Mouse (Mus musculus): ENCODE measurements around the gene Fam163a. TPM values are rescaled to one million over a fixed set of nuclear protein-coding genes. Genes with fewer than 3 reads are reported as not detected.

Gene Fam163a
- polyA plus RNA-seq, 1 experiment from 2014 or later: 2.6 TPM

DNA sequence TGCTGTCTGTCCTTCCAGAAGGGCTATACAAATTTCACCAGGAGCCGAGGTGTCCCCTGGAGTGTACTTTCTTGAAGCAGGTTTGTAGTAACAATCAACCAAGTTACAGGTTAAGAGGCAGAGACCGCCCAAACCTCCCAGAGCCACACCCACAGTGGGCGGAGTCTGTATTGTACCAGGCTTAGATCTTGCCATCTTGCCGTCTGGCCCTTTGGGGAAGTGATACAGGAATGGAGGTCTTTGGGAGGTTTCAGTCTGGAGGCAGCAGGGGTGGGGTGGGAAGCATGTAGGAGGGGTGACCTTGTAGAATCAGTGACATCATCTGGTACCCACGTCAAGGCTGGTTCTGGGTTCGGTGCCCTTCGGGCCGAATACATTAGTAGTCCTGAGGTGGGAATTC lies 115.3 kb downstream of the Fam163a start:
- H3K4me1 ChIP-seq (replicated peaks; ENCODE audit: control insufficient read depth, insufficient read depth, low read length): 0 out of 2 replicates have a peak, but pooled peaks cover 2% of the 10 kb centered on the region
- H3K4me3 ChIP-seq (ENCODE audit: low read depth, low read length): no peak overlapping the region
- no peak overlapping the region for H3K9ac ChIP-seq (ENCODE audit: low read length)
- H3K4me2 ChIP-seq (ENCODE audit: low read depth, low read length, severe bottlenecking): no peak overlapping the region
- 63% methylated on average over 8 of the region's 8 CpGs for WGBS
- no peaks in the 10 kb centered on the region for H3K9me3 ChIP-seq (ENCODE audit: control insufficient read depth, low read length)
- H3K27ac ChIP-seq (ENCODE audit: low read depth, low read length): no peak overlapping the region
- H3K27me3 ChIP-seq (ENCODE audit: control insufficient read depth, insufficient read depth, low read length): no peaks in the 10 kb centered on the region
- H3K36me3 ChIP-seq (ENCODE audit: control insufficient read depth, insufficient read depth, low read length): no peaks in the 10 kb centered on the region
- ATAC-seq (replicated peaks; ENCODE audit: low FRiP score) (peak; percentile 62), DNase-seq (ENCODE audit: low spot score) (no peak)

DNA sequence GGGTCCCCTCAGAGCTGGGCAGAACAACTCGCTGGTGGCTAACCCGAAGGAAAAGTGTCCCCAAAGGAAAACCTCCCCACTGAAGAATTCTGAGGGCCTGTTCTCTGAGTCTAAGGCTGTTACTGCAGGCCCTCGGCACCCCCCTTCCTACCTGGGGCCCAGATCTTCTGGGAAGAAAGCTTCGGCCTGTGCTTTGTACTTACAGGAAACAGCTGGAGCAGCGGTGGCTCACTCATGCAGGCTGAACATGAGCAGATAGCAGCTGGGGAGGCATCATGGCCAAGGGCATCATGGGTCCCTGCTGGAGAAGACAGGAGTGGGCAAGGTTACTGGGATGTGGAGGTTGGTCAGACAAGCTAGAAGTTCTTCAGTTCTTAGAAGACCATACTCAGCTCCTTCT lies 117.2 kb downstream of the Fam163a start:
- no peak overlapping the region for H3K9ac ChIP-seq (ENCODE audit: low read length)
- no peaks in the 10 kb centered on the region for H3K9me3 ChIP-seq (ENCODE audit: control insufficient read depth, low read length)
- H3K4me2 ChIP-seq (ENCODE audit: low read depth, low read length, severe bottlenecking): no peak overlapping the region
- ATAC-seq (replicated peaks; ENCODE audit: low FRiP score): no peak
- H3K27me3 ChIP-seq (ENCODE audit: control insufficient read depth, insufficient read depth, low read length): no peaks in the 10 kb centered on the region
- H3K4me3 ChIP-seq (ENCODE audit: low read depth, low read length): no peak overlapping the region
- 86% methylated on average over 5 of the region's 5 CpGs for WGBS
- no peaks in the 10 kb centered on the region for H3K36me3 ChIP-seq (ENCODE audit: control insufficient read depth, insufficient read depth, low read length)
- no peak overlapping the region for H3K27ac ChIP-seq (ENCODE audit: low read depth, low read length)
- DNase-seq (ENCODE audit: low spot score): no peak
- H3K4me1 ChIP-seq (replicated peaks; ENCODE audit: control insufficient read depth, insufficient read depth, low read length): 0 out of 2 replicates have a peak, but pooled peaks cover 2% of the 10 kb centered on the region

DNA sequence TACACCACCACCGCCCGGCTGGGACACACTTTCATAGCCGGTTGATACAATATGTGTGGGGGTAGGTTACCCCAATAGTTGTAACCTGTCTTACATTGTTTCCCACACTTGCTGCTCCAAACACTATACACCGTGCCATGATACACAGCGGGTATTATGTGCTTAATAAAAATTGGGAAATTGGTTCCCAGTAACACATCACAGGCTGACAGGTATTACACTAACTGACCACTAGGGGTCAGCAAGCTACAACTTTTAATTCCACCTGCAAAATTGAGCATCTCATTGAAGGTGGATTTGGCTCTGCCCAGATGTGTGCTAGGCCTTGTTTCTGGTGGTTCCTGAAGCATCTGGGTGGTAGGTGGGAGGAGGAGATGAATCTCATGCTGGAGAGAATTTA lies 119.1 kb downstream of the Fam163a start:
- Histone ChIP-seq H3K36me3 (ENCODE audit: control insufficient read depth, insufficient read depth, low read length) (no peaks in the 10 kb centered on the region), H3K4me3 (ENCODE audit: low read depth, low read length) (no peak overlapping the region), H3K4me2 (ENCODE audit: low read depth, low read length, severe bottlenecking) (no peak overlapping the region), H3K9ac (ENCODE audit: low read length) (no peak overlapping the region), H3K9me3 (ENCODE audit: control insufficient read depth, low read length) (no peaks in the 10 kb centered on the region), H3K4me1 (replicated peaks; ENCODE audit: control insufficient read depth, insufficient read depth, low read length) (0 out of 2 replicates have a peak, but pooled peaks cover 2% of the 10 kb centered on the region), H3K27me3 (ENCODE audit: control insufficient read depth, insufficient read depth, low read length) (no peaks in the 10 kb centered on the region), H3K27ac (ENCODE audit: low read depth, low read length) (no peak overlapping the region)
- ATAC-seq (replicated peaks; ENCODE audit: low FRiP score) (0 out of 2 replicates have a peak, but pooled peaks have one; percentile 34), DNase-seq (ENCODE audit: low spot score) (peak; percentile 62)
- 65% methylated on average over 5 of the region's 5 CpGs for WGBS

DNA sequence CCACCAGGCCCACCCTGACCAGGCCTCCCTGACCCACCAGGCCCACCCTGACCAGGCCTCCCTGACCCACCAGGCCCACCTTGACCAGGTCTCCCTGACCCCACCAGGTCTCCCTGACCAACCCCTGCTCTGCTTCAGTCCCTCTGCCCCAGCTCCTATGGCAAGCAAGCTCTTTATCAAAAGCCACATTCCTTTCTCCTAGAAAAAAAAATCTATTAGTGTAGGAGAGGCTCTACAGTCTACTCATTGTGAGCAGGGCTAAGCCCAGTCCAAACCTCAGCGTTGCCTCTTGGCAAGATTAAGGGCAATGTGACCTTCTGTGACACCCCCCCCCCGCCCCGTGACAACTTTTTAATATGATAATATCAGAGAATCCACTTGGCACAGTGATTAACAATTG lies 120.2 kb downstream of the Fam163a start:
- no peaks in the 10 kb centered on the region for H3K9me3 ChIP-seq (ENCODE audit: control insufficient read depth, low read length)
- H3K4me1 ChIP-seq (replicated peaks; ENCODE audit: control insufficient read depth, insufficient read depth, low read length): no peaks in the 10 kb centered on the region
- no peak for DNase-seq (ENCODE audit: low spot score)
- no peak for ATAC-seq (replicated peaks; ENCODE audit: low FRiP score)
- no peaks in the 10 kb centered on the region for H3K36me3 ChIP-seq (ENCODE audit: control insufficient read depth, insufficient read depth, low read length)
- H3K27ac ChIP-seq (ENCODE audit: low read depth, low read length): no peak overlapping the region
- 58% methylated on average over 3 of the region's 3 CpGs for WGBS
- H3K9ac ChIP-seq (ENCODE audit: low read length): no peak overlapping the region
- H3K27me3 ChIP-seq (ENCODE audit: control insufficient read depth, insufficient read depth, low read length): no peaks in the 10 kb centered on the region
- H3K4me3 ChIP-seq (ENCODE audit: low read depth, low read length): no peak overlapping the region
- H3K4me2 ChIP-seq (ENCODE audit: low read depth, low read length, severe bottlenecking): no peak overlapping the region

DNA sequence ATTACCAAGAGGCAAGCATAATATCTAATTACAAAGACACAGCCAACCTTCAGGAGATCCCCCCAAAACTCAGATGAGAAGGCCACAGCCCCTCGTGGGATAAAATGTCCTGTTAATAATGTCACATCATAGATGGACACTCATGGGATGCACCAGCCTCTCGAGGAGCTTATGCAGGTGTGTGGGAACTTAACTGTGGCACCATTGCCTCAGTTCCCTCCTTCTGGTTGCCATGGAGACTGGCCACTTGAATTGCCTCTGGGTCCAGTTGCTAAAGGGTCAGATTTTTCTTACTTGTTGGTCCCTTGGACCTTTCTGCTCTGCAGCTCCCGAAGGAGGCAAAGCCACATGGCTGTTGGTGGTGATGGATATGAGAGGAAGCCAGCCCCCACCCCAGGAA lies 127.2 kb downstream of the Fam163a start:
- WGBS: 69% methylated on average over 3 of the region's 3 CpGs
- Histone ChIP-seq H3K9ac (ENCODE audit: low read length) (no peak overlapping the region), H3K4me2 (ENCODE audit: low read depth, low read length, severe bottlenecking) (no peak overlapping the region), H3K9me3 (ENCODE audit: control insufficient read depth, low read length) (no peaks in the 10 kb centered on the region), H3K4me1 (replicated peaks; ENCODE audit: control insufficient read depth, insufficient read depth, low read length) (no peaks in the 10 kb centered on the region), H3K36me3 (ENCODE audit: control insufficient read depth, insufficient read depth, low read length) (no peaks in the 10 kb centered on the region), H3K27ac (ENCODE audit: low read depth, low read length) (no peak overlapping the region), H3K27me3 (ENCODE audit: control insufficient read depth, insufficient read depth, low read length) (no peaks in the 10 kb centered on the region), H3K4me3 (ENCODE audit: low read depth, low read length) (no peak overlapping the region)
- DNase-seq (ENCODE audit: low spot score): peak; percentile 4
- no peak for ATAC-seq (replicated peaks; ENCODE audit: low FRiP score)

DNA sequence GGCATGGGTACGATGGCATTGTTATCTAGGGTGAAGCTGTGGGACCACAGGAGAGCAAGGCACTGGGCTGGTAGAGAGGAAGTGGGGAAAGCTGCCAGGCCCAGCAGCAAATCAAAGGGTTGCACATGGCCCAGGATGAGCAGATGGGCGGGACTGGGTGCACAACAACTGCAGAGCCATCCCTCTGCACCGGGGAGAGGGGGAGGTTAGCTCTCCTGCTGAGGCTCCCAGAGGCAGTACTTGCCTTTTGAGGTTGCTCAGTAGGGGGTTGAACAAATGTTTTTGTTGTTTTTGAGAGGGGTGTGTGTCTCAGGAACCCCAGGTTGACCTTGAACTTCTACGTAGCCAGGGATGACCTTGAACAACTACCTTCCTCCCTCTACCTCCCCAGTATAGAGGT lies 128.4 kb downstream of the Fam163a start:
- H3K27me3 ChIP-seq (ENCODE audit: control insufficient read depth, insufficient read depth, low read length): no peaks in the 10 kb centered on the region
- WGBS: 69% methylated on average over 4 of the region's 4 CpGs

DNA sequence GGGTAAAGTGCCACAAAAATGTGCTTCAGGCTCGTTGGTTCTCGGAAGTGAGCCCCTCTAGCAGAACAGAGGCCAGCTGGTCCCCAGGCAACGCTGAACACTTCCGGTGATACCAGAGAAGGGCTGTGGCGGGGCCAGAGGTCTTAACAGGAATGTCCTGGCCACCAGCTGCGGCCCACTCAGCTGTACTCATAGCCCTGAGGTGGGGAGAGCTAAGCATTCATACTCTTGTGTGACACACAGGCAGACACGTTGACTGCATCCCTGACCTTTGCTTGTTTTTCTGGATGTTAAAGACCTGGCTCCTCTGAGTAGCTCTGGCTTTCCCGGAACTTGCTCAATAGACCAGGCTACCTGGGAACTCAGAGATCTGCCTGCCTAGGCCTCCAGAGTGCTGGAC lies 130.3 kb downstream of the Fam163a start:
- Histone ChIP-seq H3K4me3 (ENCODE audit: low read depth, low read length) (no peak overlapping the region), H3K4me1 (replicated peaks; ENCODE audit: control insufficient read depth, insufficient read depth, low read length) (no peaks in the 10 kb centered on the region), H3K36me3 (ENCODE audit: control insufficient read depth, insufficient read depth, low read length) (no peaks in the 10 kb centered on the region), H3K27ac (ENCODE audit: low read depth, low read length) (no peak overlapping the region), H3K27me3 (ENCODE audit: control insufficient read depth, insufficient read depth, low read length) (no peaks in the 10 kb centered on the region), H3K9me3 (ENCODE audit: control insufficient read depth, low read length) (no peaks in the 10 kb centered on the region), H3K9ac (ENCODE audit: low read length) (no peak overlapping the region), H3K4me2 (ENCODE audit: low read depth, low read length, severe bottlenecking) (no peak overlapping the region)
- DNase-seq (ENCODE audit: low spot score) (peak; percentile 50), ATAC-seq (replicated peaks; ENCODE audit: low FRiP score) (no peak)
- 74% methylated on average over 8 of the region's 8 CpGs for WGBS

More for the DNA sequence above, 128.4 kb downstream of the Fam163a start:
- no peaks in the 10 kb centered on the region for H3K4me1 ChIP-seq (replicated peaks; ENCODE audit: control insufficient read depth, insufficient read depth, low read length)
- no peaks in the 10 kb centered on the region for H3K36me3 ChIP-seq (ENCODE audit: control insufficient read depth, insufficient read depth, low read length)
- H3K4me2 ChIP-seq (ENCODE audit: low read depth, low read length, severe bottlenecking): no peak overlapping the region
- H3K9ac ChIP-seq (ENCODE audit: low read length): no peak overlapping the region
- DNase-seq (ENCODE audit: low spot score) (peak; percentile 44), ATAC-seq (replicated peaks; ENCODE audit: low FRiP score) (no peak)
- H3K9me3 ChIP-seq (ENCODE audit: control insufficient read depth, low read length): no peaks in the 10 kb centered on the region
- no peak overlapping the region for H3K4me3 ChIP-seq (ENCODE audit: low read depth, low read length)
- H3K27ac ChIP-seq (ENCODE audit: low read depth, low read length): no peak overlapping the region

DNA sequence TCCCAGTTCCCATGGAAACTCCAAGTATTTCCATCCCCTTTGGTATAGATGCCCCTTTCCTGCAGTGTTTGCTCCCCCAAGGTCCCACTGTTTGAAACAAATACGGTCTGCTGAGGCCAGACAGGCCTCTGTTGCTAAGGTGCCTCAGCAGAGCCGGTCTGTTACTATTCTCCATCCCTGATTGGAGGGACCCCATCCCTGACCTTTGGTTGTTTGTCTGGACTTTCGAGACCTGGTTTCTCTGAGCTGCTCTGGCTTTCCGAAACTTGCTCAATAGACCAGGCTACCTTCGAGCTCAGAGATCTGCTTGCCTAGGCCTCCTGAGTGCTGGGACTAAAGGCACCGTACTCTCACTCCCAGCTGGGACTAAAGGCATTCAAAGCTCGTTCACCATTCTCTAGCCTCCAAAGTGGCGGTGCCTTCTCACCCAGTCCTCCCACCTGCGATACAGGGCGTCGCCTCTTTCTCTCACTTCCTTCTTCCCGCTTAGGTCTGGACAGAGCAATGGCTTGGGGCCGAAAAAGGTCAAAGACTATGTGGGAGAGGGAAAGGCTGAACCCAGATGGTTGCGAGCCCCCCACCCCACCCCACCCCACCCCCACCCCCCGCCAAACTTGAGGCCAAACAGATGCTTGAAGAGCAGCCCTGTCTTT lies 131.5 kb downstream of the Fam163a start:
- no peak for ATAC-seq (replicated peaks; ENCODE audit: low FRiP score)

DNA sequence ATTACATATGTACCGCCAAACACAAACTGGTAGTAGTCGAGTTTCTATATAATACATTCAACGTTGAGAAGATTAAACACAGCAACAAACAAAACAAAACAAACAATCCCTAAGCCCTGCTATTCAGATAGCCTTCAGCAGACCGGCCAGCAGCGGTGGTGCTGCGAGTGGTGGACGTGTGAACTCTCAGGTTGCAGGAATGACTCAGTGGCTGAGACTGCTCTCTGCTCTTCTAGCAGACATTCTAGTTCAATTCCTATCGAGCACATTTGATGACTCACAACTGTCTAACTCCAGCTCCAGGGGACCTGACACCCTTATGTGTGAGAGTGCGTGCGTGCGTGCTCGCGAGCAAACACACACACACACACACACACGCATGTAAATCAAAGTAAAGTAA lies 134.7 kb downstream of the Fam163a start:
- H3K4me1 ChIP-seq (replicated peaks; ENCODE audit: control insufficient read depth, insufficient read depth, low read length): no peaks in the 10 kb centered on the region
- no peak overlapping the region for H3K4me2 ChIP-seq (ENCODE audit: low read depth, low read length, severe bottlenecking)
- no peaks in the 10 kb centered on the region for H3K9me3 ChIP-seq (ENCODE audit: control insufficient read depth, low read length)
- 89% methylated on average over 14 of the region's 14 CpGs for WGBS
- H3K27ac ChIP-seq (ENCODE audit: low read depth, low read length): no peak overlapping the region
- DNase-seq (ENCODE audit: low spot score): no peak
- no peaks in the 10 kb centered on the region for H3K27me3 ChIP-seq (ENCODE audit: control insufficient read depth, insufficient read depth, low read length)
- H3K36me3 ChIP-seq (ENCODE audit: control insufficient read depth, insufficient read depth, low read length): peaks cover 1% of the 10 kb centered on the region; the same call in 1 of the 2 replicates
- no peak overlapping the region for H3K4me3 ChIP-seq (ENCODE audit: low read depth, low read length)
- no peak for ATAC-seq (replicated peaks; ENCODE audit: low FRiP score)
- no peak overlapping the region for H3K9ac ChIP-seq (ENCODE audit: low read length)

More for the DNA sequence above, 131.5 kb downstream of the Fam163a start:
- no peak overlapping the region for H3K4me3 ChIP-seq (ENCODE audit: low read depth, low read length)
- H3K36me3 ChIP-seq (ENCODE audit: control insufficient read depth, insufficient read depth, low read length): no peaks in the 10 kb centered on the region
- no peaks in the 10 kb centered on the region for H3K4me1 ChIP-seq (replicated peaks; ENCODE audit: control insufficient read depth, insufficient read depth, low read length)
- no peak overlapping the region for H3K9ac ChIP-seq (ENCODE audit: low read length)
- H3K4me2 ChIP-seq (ENCODE audit: low read depth, low read length, severe bottlenecking): no peak overlapping the region
- DNase-seq (ENCODE audit: low spot score): peak; percentile 41
- H3K27me3 ChIP-seq (ENCODE audit: control insufficient read depth, insufficient read depth, low read length): no peaks in the 10 kb centered on the region
- H3K27ac ChIP-seq (ENCODE audit: low read depth, low read length): no peak overlapping the region
- no peaks in the 10 kb centered on the region for H3K9me3 ChIP-seq (ENCODE audit: control insufficient read depth, low read length)
- 70% methylated on average over 15 of the region's 15 CpGs for WGBS

Data from forebrain, embryonic 11.5 days (tissue).